ENCODE assay signal across 10 mouse cellular contexts in genomic region chr2:180306423-180307168, GRCm38 (mm10). TPM values are rescaled to one million over a fixed set of nuclear protein-coding genes. Genes with fewer than 3 reads are reported as not detected.
A peak's percentile ranks its signal among the peaks of the same experiment; 100 is the strongest.
DNase-seq lines count a peak whose midpoint lies in the region; ATAC-seq and TF ChIP-seq lines count a peak whose summit lies in the region.
"Had no signal": no experiment of that assay in that cellular context is flagged by ENCODE, and none has a peak within 500 bp of the region (broad histone marks: within the 10 kb centered on the region; RNA-seq: fewer than 3 reads in every experiment).

No protein-coding gene starts in this region.

- DNase-seq in adrenal gland, postnatal 10 days, result peak; percentile 24
- DNase-seq in adrenal gland, postnatal 25 days, result no peak
- DNase-seq in midbrain, postnatal 0 days (ENCODE audit: low spot score), result peak; percentile 61
- DNase-seq in heart, postnatal 0 days (ENCODE audit: low spot score), result peak; percentile 32
- DNase-seq in urinary bladder, postnatal 25 days (ENCODE audit: low spot score), result peak; percentile 19
- DNase-seq in spleen, postnatal 36 days (ENCODE audit: low spot score in 2 of 2), result no peak
- DNase-seq in kidney, postnatal 25 days, result no peak

- no peak for ATAC-seq in midbrain, postnatal 0 days (ENCODE audit: low FRiP score)
- no peak for ATAC-seq in midbrain, embryonic 15.5 days (replicated peaks)
- ATAC-seq in heart, postnatal 0 days (ENCODE audit: insufficient read depth, low read depth), result peak; percentile 70

- TF ChIP-seq EP300 in heart, postnatal 0 days (IDR thresholded peaks at IDR 0.05; ENCODE audit: low read depth), result no peak

- no peaks in the 10 kb centered on the region for H3K4me1 ChIP-seq in midbrain, postnatal 0 days (ENCODE audit: insufficient read depth, low read length)
- H3K4me1 ChIP-seq in midbrain, embryonic 15.5 days, result no peaks in the 10 kb centered on the region
- H3K4me1 ChIP-seq in heart, postnatal 0 days (ENCODE audit: control insufficient read depth, insufficient read depth), result peaks cover 7% of the 10 kb centered on the region; the same call in 1 of the 2 replicates

- H3K9ac ChIP-seq in midbrain, postnatal 0 days (replicated peaks; ENCODE audit: low read length, poor library complexity, severe bottlenecking), result no peak overlapping the region
- no peak overlapping the region for H3K9ac ChIP-seq in midbrain, embryonic 15.5 days
- no peak overlapping the region for H3K9ac ChIP-seq in heart, postnatal 0 days (replicated peaks; ENCODE audit: low read depth, low read length)

- H3K27ac ChIP-seq in midbrain, postnatal 0 days (ENCODE audit: low read depth, low read length), result no peak overlapping the region
- H3K27ac ChIP-seq in midbrain, embryonic 15.5 days, result no peak overlapping the region
- H3K27ac ChIP-seq in heart, postnatal 0 days (ENCODE audit: low read depth), result no peak overlapping the region

- WGBS in midbrain, postnatal 0 days, result 80% methylated on average over 8 of the region's 8 CpGs
- 86% methylated on average over 8 of the region's 8 CpGs for WGBS in midbrain, embryonic 15.5 days
- WGBS in heart, postnatal 0 days, result 60% methylated on average over 8 of the region's 8 CpGs

- no peaks in the 10 kb centered on the region for H3K36me3 ChIP-seq in midbrain, postnatal 0 days (ENCODE audit: insufficient read depth, low read length)
- no peaks in the 10 kb centered on the region for H3K36me3 ChIP-seq in midbrain, embryonic 15.5 days (replicated peaks)
- H3K36me3 ChIP-seq in heart, postnatal 0 days (replicated peaks; ENCODE audit: control insufficient read depth, insufficient read depth, low read length), result no peaks in the 10 kb centered on the region

- 0 out of 2 replicates have a peak, but pooled peaks cover 2% of the 10 kb centered on the region for H3K9me3 ChIP-seq in midbrain, postnatal 0 days (ENCODE audit: low read length)
- 0 out of 2 replicates have a peak, but pooled peaks cover 3% of the 10 kb centered on the region for H3K9me3 ChIP-seq in midbrain, embryonic 15.5 days
- H3K9me3 ChIP-seq in heart, postnatal 0 days (replicated peaks; ENCODE audit: control insufficient read depth, low read length), result peaks cover 10% of the 10 kb centered on the region; the same call in 1 of the 2 replicates

- no peak overlapping the region for H3K4me2 ChIP-seq in midbrain, postnatal 0 days (ENCODE audit: low read depth, low read length, poor library complexity, severe bottlenecking)
- no peak overlapping the region for H3K4me2 ChIP-seq in midbrain, embryonic 15.5 days
- H3K4me2 ChIP-seq in heart, postnatal 0 days (ENCODE audit: low read depth, low read length), result no peak overlapping the region

- no peak overlapping the region for H3K4me3 ChIP-seq in midbrain, postnatal 0 days (ENCODE audit: low read depth, low read length)
- H3K4me3 ChIP-seq in midbrain, embryonic 15.5 days, result no peak overlapping the region
- H3K4me3 ChIP-seq in heart, postnatal 0 days (ENCODE audit: low read depth, low read length), result no peak overlapping the region

- no peak for TF ChIP-seq CTCF in midbrain, postnatal 0 days (IDR thresholded peaks at IDR 0.05)
- no peak for TF ChIP-seq CTCF in heart, postnatal 0 days (IDR thresholded peaks at IDR 0.05; ENCODE audit: low read depth)

- no peaks in the 10 kb centered on the region for H3K27me3 ChIP-seq in midbrain, postnatal 0 days (ENCODE audit: insufficient read depth, low read length)
- H3K27me3 ChIP-seq in midbrain, embryonic 15.5 days (replicated peaks), result no peaks in the 10 kb centered on the region
- H3K27me3 ChIP-seq in heart, postnatal 0 days (ENCODE audit: control insufficient read depth, insufficient read depth, low read length), result no peaks in the 10 kb centered on the region

RNA-seq across cellular contexts. Expression of gene Rbbp8nl, which starts 16.9 kb away (rescaled TPM):
- total RNA-seq in adrenal gland, postnatal 10 days (2021), result not detected
- not detected in 2 replicates for total RNA-seq in adrenal gland, postnatal 25 days (2021)
- not detected in 2 replicates for total RNA-seq in midbrain, postnatal 0 days (2014; rRNA removed)
- polyA plus RNA-seq in midbrain, postnatal 0 days (2015; fragmentation: Nextera tagmentation; extraction: Ambion mirVana), result not detected in 2 replicates
- not detected in 2 replicates for polyA plus RNA-seq in midbrain, embryonic 15.5 days (2015; fragmentation: Nextera tagmentation; extraction: Ambion mirVana)
- total RNA-seq in heart, postnatal 0 days (2014; rRNA removed; ENCODE audit: low replicate concordance), result not detected in 2 replicates
- polyA plus RNA-seq in heart, postnatal 0 days (2015; fragmentation: Nextera tagmentation; extraction: Ambion mirVana), result not detected in 2 replicates
- polyA plus RNA-seq: liver, embryonic 16.5 days had no signal

RNA-seq across cellular contexts. Expression of gene Gata5, which starts 27.9 kb away (rescaled TPM):
- total RNA-seq in adrenal gland, postnatal 10 days (2021), result under 1 TPM; 0.27 to 0.36 TPM
- 0.29 TPM in 1 of 2 replicates, not detected in the other for total RNA-seq in adrenal gland, postnatal 25 days (2021)
- not detected in 2 replicates for total RNA-seq in midbrain, postnatal 0 days (2014; rRNA removed)
- not detected in 2 replicates for polyA plus RNA-seq in midbrain, postnatal 0 days (2015; fragmentation: Nextera tagmentation; extraction: Ambion mirVana)
- polyA plus RNA-seq in midbrain, embryonic 15.5 days (2015; fragmentation: Nextera tagmentation; extraction: Ambion mirVana), result not detected in 2 replicates
- 2.7 and 5.7 TPM in 2 replicates for total RNA-seq in heart, postnatal 0 days (2014; rRNA removed; ENCODE audit: low replicate concordance)
- 1.2 and 1.8 TPM in 2 replicates for polyA plus RNA-seq in heart, postnatal 0 days (2015; fragmentation: Nextera tagmentation; extraction: Ambion mirVana)
- polyA plus RNA-seq: embryonic facial prominence, embryonic 14.5 days had no signal

RNA-seq across cellular contexts. Expression of gene Cables2, which starts 33.3 kb away (rescaled TPM):
- 10 to 100 TPM; 17.3 to 19.8 TPM for total RNA-seq in adrenal gland, postnatal 10 days (2021)
- total RNA-seq in adrenal gland, postnatal 25 days (2021), result 16.1 and 19.6 TPM in 2 replicates
- 59.1 and 67.9 TPM in 2 replicates for total RNA-seq in midbrain, postnatal 0 days (2014; rRNA removed)
- polyA plus RNA-seq in midbrain, postnatal 0 days (2015; fragmentation: Nextera tagmentation; extraction: Ambion mirVana), result 32.6 and 37.8 TPM in 2 replicates
- polyA plus RNA-seq in midbrain, embryonic 15.5 days (2015; fragmentation: Nextera tagmentation; extraction: Ambion mirVana), result 31.3 and 32.0 TPM in 2 replicates
- 14.6 and 15.3 TPM in 2 replicates for total RNA-seq in heart, postnatal 0 days (2014; rRNA removed; ENCODE audit: low replicate concordance)
- polyA plus RNA-seq in heart, postnatal 0 days (2015; fragmentation: Nextera tagmentation; extraction: Ambion mirVana), result 6.2 and 6.5 TPM in 2 replicates

RNA-seq across cellular contexts. Expression of gene Rps21, which starts 49.4 kb away (rescaled TPM):
- 100 to 1,000 TPM; 772 to 787 TPM for total RNA-seq in adrenal gland, postnatal 10 days (2021)
- total RNA-seq in adrenal gland, postnatal 25 days (2021), result 728 and 789 TPM in 2 replicates
- 574 and 749 TPM in 2 replicates for total RNA-seq in midbrain, postnatal 0 days (2014; rRNA removed)
- polyA plus RNA-seq in midbrain, postnatal 0 days (2015; fragmentation: Nextera tagmentation; extraction: Ambion mirVana), result 388 and 422 TPM in 2 replicates
- 284 and 315 TPM in 2 replicates for polyA plus RNA-seq in midbrain, embryonic 15.5 days (2015; fragmentation: Nextera tagmentation; extraction: Ambion mirVana)
- total RNA-seq in heart, postnatal 0 days (2014; rRNA removed; ENCODE audit: low replicate concordance), result 706 and 957 TPM in 2 replicates
- polyA plus RNA-seq in heart, postnatal 0 days (2015; fragmentation: Nextera tagmentation; extraction: Ambion mirVana), result 356 and 378 TPM in 2 replicates

Comparison
In these comparisons a context has a peak if more than half of its experiments do, and no peak if none do; other contexts are left out.
1. DNase-seq: peak in adrenal gland, postnatal 10 days (single experiment), midbrain, postnatal 0 days (single experiment), heart, postnatal 0 days (single experiment) and urinary bladder, postnatal 25 days (single experiment); none in adrenal gland, postnatal 25 days (single experiment), spleen, postnatal 36 days (0 of 2) and kidney, postnatal 25 days (0 of 2).